Comparison of ENCODE assay signal across 8 mouse cellular contexts in the genomic region with DNA sequence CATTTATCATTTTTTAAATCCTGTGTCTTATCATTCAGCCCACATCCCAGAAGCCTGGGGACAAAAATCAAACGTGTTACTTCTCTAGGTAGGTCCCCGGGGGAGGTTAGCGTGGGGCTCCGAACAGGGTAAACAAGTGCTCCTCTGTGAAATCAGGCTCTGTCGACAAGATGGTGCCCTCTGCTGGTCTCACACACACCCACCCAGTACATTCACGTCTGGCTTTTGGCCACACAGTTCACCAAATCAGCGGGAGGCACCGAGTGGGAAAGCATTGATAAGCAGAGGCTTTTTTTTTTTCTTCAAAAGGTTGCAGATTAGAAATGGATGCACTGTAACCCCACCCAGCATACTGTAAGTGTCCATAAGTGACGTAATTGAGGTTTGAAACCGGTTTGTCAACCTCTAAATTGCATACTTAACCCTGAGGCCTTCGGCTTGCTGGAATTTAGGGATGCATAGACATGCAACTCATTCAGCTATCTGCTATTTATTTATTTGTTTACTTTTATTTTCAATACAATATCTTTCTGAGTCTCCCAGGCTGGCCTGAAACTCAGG. TPM values are rescaled to one million over a fixed set of nuclear protein-coding genes. Genes with fewer than 3 reads are reported as not detected.
A peak's percentile ranks its signal among the peaks of the same experiment; 100 is the strongest.
DNase-seq lines count a peak whose midpoint lies in the region; ATAC-seq lines count a peak whose summit lies in the region.

No protein-coding gene starts in this region.

- WGBS in limb, embryonic 13.5 days, result 18% methylated on average over 11 of the region's 11 CpGs
- 20% methylated on average over 11 of the region's 11 CpGs for WGBS in midbrain, embryonic 14.5 days

- H3K4me3 ChIP-seq in limb, embryonic 13.5 days, result no peak overlapping the region
- no peak overlapping the region for H3K4me3 ChIP-seq in midbrain, embryonic 14.5 days (replicated peaks; ENCODE audit: low read depth, low read length)

- H3K4me1 ChIP-seq in limb, embryonic 13.5 days, result 0 out of 2 replicates have a peak, but pooled peaks cover 3% of the 10 kb centered on the region
- 0 out of 2 replicates have a peak, but pooled peaks cover 2% of the 10 kb centered on the region for H3K4me1 ChIP-seq in midbrain, embryonic 14.5 days (ENCODE audit: control insufficient read depth, insufficient read depth, low read length)

- peak; percentile 67 for DNase-seq in right cerebral cortex, adult 18-20 months
- DNase-seq in right cerebral cortex, postnatal 25 days, result no peak
- DNase-seq in cerebellum, adult 8-10 months, result peak; percentile 18
- peak; percentile 67 for DNase-seq in gastrocnemius, adult 18-20 months (ENCODE audit: low spot score)
- peak; percentile 76 for DNase-seq in midbrain, embryonic 14.5 days
- DNase-seq in splenic B cell, adult 2 months (ENCODE audit: low read depth, low spot score), result peak; percentile 77

- peak overlapping the region; percentile 32; the same call in 1 of the 2 replicates for H3K4me2 ChIP-seq in limb, embryonic 13.5 days (replicated peaks)
- H3K4me2 ChIP-seq in midbrain, embryonic 14.5 days (ENCODE audit: low read length), result no peak overlapping the region

- H3K9ac ChIP-seq in limb, embryonic 13.5 days, result no peak overlapping the region
- H3K9ac ChIP-seq in midbrain, embryonic 14.5 days (replicated peaks; ENCODE audit: low read length), result no peak overlapping the region

- H3K36me3 ChIP-seq in limb, embryonic 13.5 days, result no peaks in the 10 kb centered on the region
- no peaks in the 10 kb centered on the region for H3K36me3 ChIP-seq in midbrain, embryonic 14.5 days (ENCODE audit: control insufficient read depth, insufficient read depth, low read length)
- no peaks in the 10 kb centered on the region for H3K36me3 ChIP-seq in splenic B cell, adult 2 months (ENCODE audit: control insufficient read depth, insufficient read depth, low read length, poor library complexity, severe bottlenecking)

- ATAC-seq in inflammation-experienced regulatory T-cells, adult 6 months, result peak; percentile 91
- ATAC-seq in limb, embryonic 13.5 days (ENCODE audit: low FRiP score, low read depth), result peak; percentile 69
- ATAC-seq in midbrain, embryonic 14.5 days (ENCODE audit: low FRiP score, low TSS enrichment), result peak; percentile 57

- no peaks in the 10 kb centered on the region for H3K9me3 ChIP-seq in limb, embryonic 13.5 days
- H3K9me3 ChIP-seq in midbrain, embryonic 14.5 days (ENCODE audit: control insufficient read depth, low read length), result no peaks in the 10 kb centered on the region

- H3K27ac ChIP-seq in limb, embryonic 13.5 days, result no peak overlapping the region
- H3K27ac ChIP-seq in midbrain, embryonic 14.5 days (replicated peaks; ENCODE audit: low read depth, low read length), result no peak overlapping the region

- no peaks in the 10 kb centered on the region for H3K27me3 ChIP-seq in limb, embryonic 13.5 days
- H3K27me3 ChIP-seq in midbrain, embryonic 14.5 days (ENCODE audit: control insufficient read depth, insufficient read depth, low read length), result no peaks in the 10 kb centered on the region
- no peaks in the 10 kb centered on the region for H3K27me3 ChIP-seq in splenic B cell, adult 2 months (ENCODE audit: control insufficient read depth, insufficient read depth, low read length, poor library complexity, severe bottlenecking)

RNA-seq across cellular contexts. Expression of gene Tmem139, which starts 4.4 kb away (rescaled TPM):
- total RNA-seq in gastrocnemius, adult 18-20 months (2021), result under 1 TPM; 0.19 to 0.27 TPM
- polyA plus RNA-seq in inflammation-experienced regulatory T-cells, adult 6 months (2017; shearing (Covaris generic)), result not detected
- polyA plus RNA-seq in limb, embryonic 13.5 days (2015; fragmentation: Nextera tagmentation; extraction: Ambion mirVana), result 0.93 and 0.99 TPM in 2 replicates
- polyA plus RNA-seq in midbrain, embryonic 14.5 days (2014; fragmentation: Nextera tagmentation; extraction: Ambion mirVana), result 0.18 TPM in 1 of 2 replicates, not detected in the other

RNA-seq across cellular contexts. Expression of gene Casp2, which starts 7.4 kb away (rescaled TPM):
- total RNA-seq in gastrocnemius, adult 18-20 months (2021), result 1 to 10 TPM; 3.7 to 4.1 TPM
- polyA plus RNA-seq in inflammation-experienced regulatory T-cells, adult 6 months (2017; shearing (Covaris generic)), result 10 to 100 TPM; 46.6 to 55.8 (median 52.1) TPM
- 63.0 and 64.7 TPM in 2 replicates for polyA plus RNA-seq in limb, embryonic 13.5 days (2015; fragmentation: Nextera tagmentation; extraction: Ambion mirVana)
- polyA plus RNA-seq in midbrain, embryonic 14.5 days (2014; fragmentation: Nextera tagmentation; extraction: Ambion mirVana), result 41.9 and 51.0 TPM in 2 replicates

RNA-seq across cellular contexts. Expression of gene Gstk1, which starts 11.6 kb away (rescaled TPM):
- 10 to 100 TPM; 45.4 to 57.2 TPM for total RNA-seq in gastrocnemius, adult 18-20 months (2021)
- 1 to 10 TPM; 1.7 to 8.4 (median 6.6) TPM for polyA plus RNA-seq in inflammation-experienced regulatory T-cells, adult 6 months (2017; shearing (Covaris generic))
- 22.6 and 25.6 TPM in 2 replicates for polyA plus RNA-seq in limb, embryonic 13.5 days (2015; fragmentation: Nextera tagmentation; extraction: Ambion mirVana)
- 8.4 and 10.2 TPM in 2 replicates for polyA plus RNA-seq in midbrain, embryonic 14.5 days (2014; fragmentation: Nextera tagmentation; extraction: Ambion mirVana)

RNA-seq across cellular contexts. Expression of gene Clcn1, which starts 29.1 kb away (rescaled TPM):
- 100 to 1,000 TPM; 153 TPM for total RNA-seq in gastrocnemius, adult 18-20 months (2021)
- polyA plus RNA-seq in inflammation-experienced regulatory T-cells, adult 6 months (2017; shearing (Covaris generic)), result not detected
- polyA plus RNA-seq in limb, embryonic 13.5 days (2015; fragmentation: Nextera tagmentation; extraction: Ambion mirVana), result 0.32 and 0.46 TPM in 2 replicates
- 2.8 and 3.4 TPM in 2 replicates for polyA plus RNA-seq in midbrain, embryonic 14.5 days (2014; fragmentation: Nextera tagmentation; extraction: Ambion mirVana)

RNA-seq across cellular contexts. Expression of gene Tas2r144, which starts 42.3 kb away (rescaled TPM):
- total RNA-seq in gastrocnemius, adult 18-20 months (2021), result not detected
- not detected for polyA plus RNA-seq in inflammation-experienced regulatory T-cells, adult 6 months (2017; shearing (Covaris generic))
- not detected in 2 replicates for polyA plus RNA-seq in limb, embryonic 13.5 days (2015; fragmentation: Nextera tagmentation; extraction: Ambion mirVana)
- polyA plus RNA-seq in midbrain, embryonic 14.5 days (2014; fragmentation: Nextera tagmentation; extraction: Ambion mirVana), result not detected in 2 replicates
